In the genomic region with DNA sequence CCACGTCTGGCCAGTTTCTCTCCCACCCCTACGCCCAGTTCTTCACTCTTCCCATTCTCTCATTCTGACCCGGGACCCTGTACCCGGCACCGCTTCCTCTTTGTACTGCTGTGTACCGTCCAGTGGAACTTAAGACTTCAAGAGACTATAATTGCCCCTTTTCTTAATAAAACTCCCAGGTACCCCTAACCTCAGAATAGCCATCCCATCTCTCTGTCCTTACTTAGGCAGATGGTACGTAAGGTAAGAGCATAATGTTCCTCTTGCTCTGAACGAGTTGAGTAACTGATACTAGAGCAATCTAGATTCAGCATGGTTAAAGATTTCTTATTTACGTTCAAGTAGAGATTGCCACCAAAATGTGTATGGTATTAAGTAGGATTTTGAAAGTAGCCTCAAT, we compare ENCODE assay signal across 8 mouse cellular contexts. TPM values are rescaled to one million over a fixed set of nuclear protein-coding genes. Genes with fewer than 3 reads are reported as not detected.
DNase-seq lines count a peak whose midpoint lies in the region; ATAC-seq lines count a peak whose summit lies in the region.

No protein-coding gene starts in this region.

- H3K27me3 ChIP-seq in embryonic facial prominence, embryonic 15.5 days = no peaks in the 10 kb centered on the region
- no peaks in the 10 kb centered on the region for H3K27me3 ChIP-seq in limb, embryonic 11.5 days (ENCODE audit: control insufficient read depth, insufficient read depth, low read length)
- no peaks in the 10 kb centered on the region for H3K27me3 ChIP-seq in splenic B cell, adult 2 months (ENCODE audit: control insufficient read depth, insufficient read depth, low read length, poor library complexity, severe bottlenecking)

- no peak for ATAC-seq in embryonic facial prominence, embryonic 15.5 days (ENCODE audit: insufficient number of reproducible peaks, low FRiP score, low TSS enrichment, low read depth)
- no peak for ATAC-seq in limb, embryonic 11.5 days (ENCODE audit: insufficient number of reproducible peaks, low FRiP score, low TSS enrichment, low read depth)

- peak; percentile 25 for DNase-seq in retina, embryonic 14.5 days (ENCODE audit: low spot score)
- no peak for DNase-seq in retina, postnatal 1 day
- no peak for DNase-seq in limb, embryonic 11.5 days (ENCODE audit: low spot score)
- DNase-seq in splenic B cell, adult 2 months (ENCODE audit: low read depth, low spot score) = peak; percentile 32
- no peak for DNase-seq in adrenal gland, postnatal 14 days
- DNase-seq in adrenal gland, adult 8-10 months = no peak
- DNase-seq in cerebellum, adult 8-10 months = no peak

- no peaks in the 10 kb centered on the region for H3K9me3 ChIP-seq in embryonic facial prominence, embryonic 15.5 days (replicated peaks)
- no peaks in the 10 kb centered on the region for H3K9me3 ChIP-seq in limb, embryonic 11.5 days (ENCODE audit: control insufficient read depth, low read length)

- H3K36me3 ChIP-seq in embryonic facial prominence, embryonic 15.5 days = no peaks in the 10 kb centered on the region
- H3K36me3 ChIP-seq in limb, embryonic 11.5 days (ENCODE audit: control insufficient read depth, insufficient read depth, low read length) = no peaks in the 10 kb centered on the region
- H3K36me3 ChIP-seq in splenic B cell, adult 2 months (ENCODE audit: control insufficient read depth, insufficient read depth, low read length, poor library complexity, severe bottlenecking) = no peaks in the 10 kb centered on the region

- peak overlapping the region; percentile 85 for H3K4me3 ChIP-seq in embryonic facial prominence, embryonic 15.5 days (replicated peaks)
- H3K4me3 ChIP-seq in limb, embryonic 11.5 days (ENCODE audit: low read depth, low read length) = peak overlapping the region; percentile 92

- H3K9ac ChIP-seq in embryonic facial prominence, embryonic 15.5 days = peak overlapping the region; percentile 83
- peak overlapping the region; percentile 85 for H3K9ac ChIP-seq in limb, embryonic 11.5 days (ENCODE audit: low read length)

- 1% methylated on average over 9 of the region's 9 CpGs for WGBS in embryonic facial prominence, embryonic 15.5 days
- WGBS in limb, embryonic 11.5 days = 3% methylated on average over 9 of the region's 9 CpGs

- H3K27ac ChIP-seq in embryonic facial prominence, embryonic 15.5 days (replicated peaks) = no peak overlapping the region
- no peak overlapping the region for H3K27ac ChIP-seq in limb, embryonic 11.5 days (replicated peaks; ENCODE audit: low read depth, low read length)

- peaks cover 13% of the 10 kb centered on the region for H3K4me1 ChIP-seq in embryonic facial prominence, embryonic 15.5 days
- H3K4me1 ChIP-seq in limb, embryonic 11.5 days (ENCODE audit: control insufficient read depth, insufficient read depth, low read length) = peaks cover 11% of the 10 kb centered on the region; the same call in 1 of the 2 replicates

- peak overlapping the region; percentile 85 for H3K4me2 ChIP-seq in embryonic facial prominence, embryonic 15.5 days (replicated peaks)
- H3K4me2 ChIP-seq in limb, embryonic 11.5 days (ENCODE audit: low read depth, severe bottlenecking) = peak overlapping the region; percentile 73

RNA-seq across cellular contexts. Expression of gene Ccnyl1, which starts 1.3 kb away (rescaled TPM):
- polyA plus RNA-seq in embryonic facial prominence, embryonic 15.5 days (2015; fragmentation: Nextera tagmentation; extraction: Ambion mirVana) = 4.1 and 4.7 TPM in 2 replicates
- polyA plus RNA-seq in limb, embryonic 11.5 days (2014; fragmentation: Nextera tagmentation; extraction: Ambion mirVana) = 9.8 and 10.7 TPM in 2 replicates
- total RNA-seq in adrenal gland, postnatal 14 days (2021) = 22.7 and 24.0 TPM in 2 replicates
- total RNA-seq in adrenal gland, adult 8-10 months (2022) = 10 to 100 TPM; 12.0 to 15.6 (median 13.6) TPM

RNA-seq across cellular contexts. Expression of gene Fzd5, which starts 46.0 kb away (rescaled TPM):
- 2.1 and 2.3 TPM in 2 replicates for polyA plus RNA-seq in embryonic facial prominence, embryonic 15.5 days (2015; fragmentation: Nextera tagmentation; extraction: Ambion mirVana)
- 0.71 and 0.73 TPM in 2 replicates for polyA plus RNA-seq in limb, embryonic 11.5 days (2014; fragmentation: Nextera tagmentation; extraction: Ambion mirVana)
- total RNA-seq in adrenal gland, postnatal 14 days (2021) = 12.8 and 14.4 TPM in 2 replicates
- total RNA-seq in adrenal gland, adult 8-10 months (2022) = 10 to 100 TPM; 14.9 to 34.1 (median 21.4) TPM

Comparison
In these comparisons a context has a peak if more than half of its experiments do, and no peak if none do; other contexts are left out.
1. DNase-seq: peak in retina, embryonic 14.5 days (single experiment) and splenic B cell, adult 2 months (single experiment); none in retina, postnatal 1 day (single experiment), limb, embryonic 11.5 days (single experiment), adrenal gland, postnatal 14 days (single experiment), adrenal gland, adult 8-10 months (single experiment) and cerebellum, adult 8-10 months (single experiment).